Mouse (Mus musculus): ENCODE results near the gene Dmp1.

The Dmp1 gene

GRCm38 (mm10) chr5:104263014-104263776 is 60.8 kb downstream of the Dmp1 start:
- no peak for DNase-seq

All from kidney, postnatal 14 days (tissue).